Mouse (Mus musculus): ENCODE data around the gene Pacs2.

GRCm38 (mm10) chr12:113042543-113042942, 28.2 kb downstream of the Pacs2 start:
- no peak for TF ChIP-seq CTCF (IDR thresholded peaks at IDR 0.05)
- TF ChIP-seq EP300 (IDR thresholded peaks at IDR 0.05), result no peak
